Mouse (Mus musculus) kidney, embryonic 14.5 days (tissue): ENCODE measurements around the gene Hinfp. TPM values are rescaled to one million over a fixed set of nuclear protein-coding genes. Genes with fewer than 3 reads are reported as not detected.

Source experiments
- ATAC-seq: fragments of 200-750 bp; cut with Nextera tagmentation; 2 replicates; pipeline ENCODE4 v1.8.0; 2017; ENCODE audit warnings: moderate number of reproducible peaks, mild to moderate bottlenecking, moderate TSS enrichment, moderate library complexity; ENCODE audit not compliant: low FRiP score, low TSS enrichment
- H3K27ac ChIP-seq: fragments of 300-500 bp; sonication (generic); 2 replicates; pipeline ENCODE4 v1.5.1; 2014; ENCODE audit warnings: low read depth, mild to moderate bottlenecking, low read length, moderate library complexity, mixed read lengths
- H3K27me3 ChIP-seq: fragments of 300-500 bp; sonication (generic); 2 replicates; pipeline ENCODE4 v1.6.1; 2014; ENCODE audit warnings: mild to moderate bottlenecking, low read length; ENCODE audit not compliant: control insufficient read depth, insufficient read depth
- H3K36me3 ChIP-seq: fragments of 300-500 bp; sonication (generic); 2 replicates; pipeline ENCODE4 v1.6.1; 2014; ENCODE audit warnings: low read length, mixed read lengths; ENCODE audit not compliant: control insufficient read depth, insufficient read depth
- H3K4me1 ChIP-seq: fragments of 300-500 bp; sonication (generic); 2 replicates; pipeline ENCODE4 v1.6.1; 2014; ENCODE audit warnings: low read length, mixed read lengths; ENCODE audit not compliant: control insufficient read depth, insufficient read depth
- H3K4me2 ChIP-seq: fragments of 300-500 bp; sonication (generic); replicated peaks from 2 replicates; pipeline ENCODE4 v1.6.1; 2014; ENCODE audit warnings: low read depth, mild to moderate bottlenecking, low read length
- H3K4me3 ChIP-seq: fragments of 300-500 bp; sonication (generic); 2 replicates; pipeline ENCODE4 v1.5.1; 2014; ENCODE audit warnings: mild to moderate bottlenecking, low read length
- H3K9ac ChIP-seq: fragments of 300-500 bp; sonication (generic); 2 replicates; pipeline ENCODE4 v1.6.1; 2014; ENCODE audit warnings: low read depth, mild to moderate bottlenecking, low read length, moderate library complexity
- H3K9me3 ChIP-seq: fragments of 300-500 bp; sonication (generic); 2 replicates; pipeline ENCODE4 v1.6.1; 2016; ENCODE audit warnings: low read length; ENCODE audit not compliant: control insufficient read depth
- WGBS: fragments of 180-500 bp; shearing (Covaris S2); extraction: QIAGEN DNeasy Blood & Tissue Kit; methylation state at CpG from one replicate; pipeline ENCODE4 v1.1.7; 2014; 5-methylcytosine and 5-hydroxymethylcytosine counted together
- polyA plus RNA-seq: library from polyadenylated mRNA; unstranded; fragments of >200 nt; fragmentation: Nextera tagmentation; extraction: Ambion mirVana; gene quantifications from 2 replicates; pipeline ENCODE4 v1.2.1, GENCODE M21; 2014

The Hinfp gene
- polyA plus RNA-seq = 15.9 and 24.5 TPM in 2 replicates

DNA sequence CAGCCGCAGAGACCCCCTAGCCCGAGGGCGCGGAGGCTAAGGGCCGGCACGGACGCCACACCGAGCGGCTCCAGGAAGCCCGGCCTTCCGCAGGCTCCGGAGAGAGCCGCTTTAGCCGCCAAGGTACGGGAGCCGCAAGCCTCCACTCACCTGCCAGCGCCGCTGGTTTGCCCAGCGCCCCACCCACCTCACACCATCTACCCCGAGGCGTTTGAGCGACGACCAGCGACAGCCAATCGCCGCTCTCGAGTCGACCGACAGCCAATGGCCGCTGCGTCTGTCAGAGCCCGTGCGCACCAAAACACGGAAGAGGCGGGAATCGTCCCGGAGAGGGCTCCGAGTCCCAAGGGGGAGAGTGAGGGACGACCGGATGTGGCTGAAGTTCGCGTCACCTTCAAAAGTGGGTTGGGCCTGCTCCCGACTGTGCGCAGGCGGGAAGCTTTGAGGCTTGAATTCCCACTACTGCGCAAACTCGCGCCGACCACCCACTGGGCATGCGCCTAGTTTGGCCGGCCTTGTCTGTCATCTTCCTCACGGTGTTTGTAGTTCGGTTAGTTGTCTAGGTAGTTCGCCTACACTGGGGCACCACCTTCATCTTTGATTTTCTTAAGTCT lies at the start of gene Hinfp:
Gene Hinfp (minus strand): TSS at position 206 of the 614 bp plus-strand sequence.
- peak; percentile 99 for ATAC-seq
- H3K4me1 ChIP-seq = peaks cover 6% of the 10 kb centered on the region; the same call in 1 of the 2 replicates
- under 1% methylated on average over 52 of the region's 54 CpGs for WGBS
- H3K4me3 ChIP-seq = peak within 1 kb of the TSS; percentile 96
- peak within 1 kb of the TSS; percentile 90 for H3K9ac ChIP-seq
- H3K36me3 ChIP-seq = peaks cover 21% of the 10 kb centered on the region
- no peaks in the 10 kb centered on the region for H3K9me3 ChIP-seq
- no peaks in the 10 kb centered on the region for H3K27me3 ChIP-seq
- peak within 1 kb of the TSS; percentile 43; the same call in 1 of the 2 replicates for H3K27ac ChIP-seq
- peak within 1 kb of the TSS; percentile 49 for H3K4me2 ChIP-seq

DNA sequence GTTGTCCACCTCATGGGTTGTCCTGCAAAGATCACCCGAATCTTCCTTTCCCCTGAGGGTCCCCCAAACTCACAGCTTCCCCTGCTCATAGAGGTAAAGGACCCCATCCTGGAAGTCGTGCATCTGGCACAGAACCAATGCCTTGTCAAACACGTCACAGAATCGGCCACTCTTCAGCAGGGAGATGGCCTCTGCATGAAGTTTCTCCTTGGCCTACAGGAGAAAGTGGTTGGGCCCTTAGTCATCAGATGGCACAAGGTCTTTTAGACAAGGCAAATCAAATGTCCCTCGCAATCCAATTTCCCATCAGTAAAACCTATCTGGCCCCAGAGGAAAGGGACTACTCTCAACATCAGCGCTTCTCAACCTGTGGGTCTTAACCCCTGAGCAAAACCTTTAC lies 47.7 kb upstream of the Hinfp start:
- peaks cover 92% of the 10 kb centered on the region for H3K36me3 ChIP-seq
- H3K4me1 ChIP-seq = no peaks in the 10 kb centered on the region
- H3K4me2 ChIP-seq = no peak overlapping the region
- H3K9ac ChIP-seq = no peak overlapping the region
- WGBS = 94% methylated on average over 6 of the region's 6 CpGs
- no peak overlapping the region for H3K4me3 ChIP-seq
- H3K27ac ChIP-seq = no peak overlapping the region
- no peak for ATAC-seq
- H3K9me3 ChIP-seq = no peaks in the 10 kb centered on the region
- no peaks in the 10 kb centered on the region for H3K27me3 ChIP-seq

- Histone ChIP-seq H3K27me3 (no peaks in the 10 kb centered on the region), H3K4me2 (no peak overlapping the region), H3K4me3 (no peak overlapping the region), H3K27ac (no peak overlapping the region), H3K4me1 (no peaks in the 10 kb centered on the region), H3K9me3 (no peaks in the 10 kb centered on the region), H3K36me3 (peaks cover 93% of the 10 kb centered on the region), H3K9ac (no peak overlapping the region)
- WGBS = 91% methylated on average over 10 of the region's 10 CpGs
- no peak for ATAC-seq
These were observed 46.9 kb upstream of the Hinfp start for GRCm38 (mm10) chr9:44352337-44352736.

DNA sequence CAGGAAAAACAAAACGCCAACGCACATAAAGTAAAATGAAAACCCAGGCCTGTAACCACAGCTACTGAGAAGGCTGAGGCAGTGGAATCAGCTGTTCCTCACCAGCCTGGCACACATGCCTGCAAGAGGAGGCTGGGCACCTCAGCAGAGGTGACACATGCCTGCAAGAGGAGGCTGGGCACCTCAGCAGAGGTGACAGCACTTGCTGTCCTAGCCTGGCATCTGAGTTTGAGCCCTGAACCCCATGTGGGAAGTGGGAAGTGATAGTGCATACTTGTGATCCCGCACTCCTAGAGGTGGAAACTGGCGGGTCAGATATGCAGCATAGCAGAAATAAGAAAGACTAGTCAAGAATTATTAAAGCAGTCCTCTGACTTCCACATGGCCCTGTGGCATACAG lies 45.9 kb upstream of the Hinfp start:
- no peak overlapping the region for H3K27ac ChIP-seq
- 98% methylated on average over 4 of the region's 4 CpGs for WGBS
- no peak for ATAC-seq
- no peak overlapping the region for H3K9ac ChIP-seq
- H3K4me3 ChIP-seq = no peak overlapping the region
- H3K27me3 ChIP-seq = no peaks in the 10 kb centered on the region
- H3K36me3 ChIP-seq = peaks cover 93% of the 10 kb centered on the region
- no peaks in the 10 kb centered on the region for H3K9me3 ChIP-seq
- no peaks in the 10 kb centered on the region for H3K4me1 ChIP-seq
- no peak overlapping the region for H3K4me2 ChIP-seq

DNA sequence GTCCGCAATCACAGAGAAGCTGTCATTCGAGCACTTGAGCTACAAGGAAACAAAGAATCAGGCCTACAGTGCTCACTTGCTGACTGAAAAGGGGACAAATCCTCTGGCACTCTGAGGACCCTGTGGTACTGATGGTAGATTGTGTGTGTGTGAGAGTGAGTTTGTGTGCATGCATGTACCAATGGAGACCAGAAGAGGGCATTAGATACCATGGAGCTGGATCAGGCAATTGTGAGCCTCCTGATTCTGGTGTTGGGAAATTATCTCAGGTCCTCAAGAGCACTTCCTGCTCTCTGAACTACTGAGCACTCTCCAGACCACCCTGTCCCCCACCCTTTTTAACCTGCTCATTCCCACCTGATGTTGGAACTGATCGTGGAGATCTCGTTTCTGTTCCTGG lies 43.1 kb upstream of the Hinfp start:
- WGBS = 100% methylated on average over 4 of the region's 4 CpGs
- Histone ChIP-seq H3K4me2 (no peak overlapping the region), H3K4me3 (no peak overlapping the region), H3K9me3 (no peaks in the 10 kb centered on the region), H3K36me3 (peaks cover 69% of the 10 kb centered on the region), H3K27me3 (no peaks in the 10 kb centered on the region), H3K4me1 (no peaks in the 10 kb centered on the region), H3K9ac (no peak overlapping the region), H3K27ac (no peak overlapping the region)
- ATAC-seq = no peak

DNA sequence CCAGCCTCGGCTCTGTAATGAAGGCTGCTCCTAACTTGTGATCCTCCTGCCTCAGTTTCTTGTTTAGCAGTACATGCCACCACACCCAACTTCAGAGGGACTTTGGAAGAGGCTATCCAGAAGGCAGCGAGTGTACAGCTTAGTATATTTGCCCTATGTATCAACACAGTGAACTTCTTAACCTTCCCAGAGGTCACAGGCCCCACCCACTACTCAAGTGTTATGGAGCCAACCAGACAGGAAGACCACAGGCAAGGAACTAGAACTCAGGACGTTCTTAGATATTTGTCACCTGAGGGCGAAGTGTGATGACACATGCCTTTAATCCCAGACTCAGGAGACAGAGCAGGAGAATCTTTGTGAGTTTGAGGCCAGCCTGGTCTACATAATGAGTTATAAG lies 42.1 kb upstream of the Hinfp start:
- 94% methylated on average over 4 of the region's 4 CpGs for WGBS
- H3K9me3 ChIP-seq = no peaks in the 10 kb centered on the region
- no peak for ATAC-seq

GRCm38 (mm10) chr9:44347166-44347565 lies 41.7 kb upstream of the Hinfp start:
- Histone ChIP-seq H3K9me3 (no peaks in the 10 kb centered on the region), H3K36me3 (peaks cover 55% of the 10 kb centered on the region), H3K27me3 (no peaks in the 10 kb centered on the region), H3K4me2 (no peak overlapping the region), H3K9ac (no peak overlapping the region), H3K27ac (no peak overlapping the region), H3K4me1 (peaks cover 11% of the 10 kb centered on the region; the same call in 1 of the 2 replicates), H3K4me3 (no peak overlapping the region)
- ATAC-seq = no peak
- WGBS = 92% methylated on average over 9 of the region's 9 CpGs

More for the DNA sequence above, 42.1 kb upstream of the Hinfp start:
- no peak overlapping the region for H3K27ac ChIP-seq
- H3K4me2 ChIP-seq = no peak overlapping the region
- H3K4me3 ChIP-seq = no peak overlapping the region
- H3K36me3 ChIP-seq = peaks cover 60% of the 10 kb centered on the region
- H3K4me1 ChIP-seq = peaks cover 6% of the 10 kb centered on the region; the same call in 1 of the 2 replicates
- no peak overlapping the region for H3K9ac ChIP-seq
- H3K27me3 ChIP-seq = no peaks in the 10 kb centered on the region

- H3K4me3 ChIP-seq = no peak overlapping the region
- H3K27ac ChIP-seq = no peak overlapping the region
- H3K4me2 ChIP-seq = no peak overlapping the region
- WGBS = 86% methylated on average over 6 of the region's 6 CpGs
- H3K4me1 ChIP-seq = peaks cover 12% of the 10 kb centered on the region; the same call in 1 of the 2 replicates
- no peak overlapping the region for H3K9ac ChIP-seq
- ATAC-seq = no peak
- peaks cover 46% of the 10 kb centered on the region for H3K36me3 ChIP-seq
- H3K27me3 ChIP-seq = no peaks in the 10 kb centered on the region
- no peaks in the 10 kb centered on the region for H3K9me3 ChIP-seq
These were observed 40.3 kb upstream of the Hinfp start for GRCm38 (mm10) chr9:44345570-44346433.
